Comparison of ENCODE assay signal across 13 mouse cellular contexts in genomic region chr3:69177168-69177797, GRCm38 (mm10). TPM values are rescaled to one million over a fixed set of nuclear protein-coding genes. Genes with fewer than 3 reads are reported as not detected.
DNase-seq lines count a peak whose midpoint lies in the region; ATAC-seq and TF ChIP-seq lines count a peak whose summit lies in the region.
"Had no signal": no experiment of that assay in that cellular context is flagged by ENCODE, and none has a peak within 500 bp of the region (broad histone marks: within the 10 kb centered on the region; RNA-seq: fewer than 3 reads in every experiment).

No protein-coding gene starts in this region.

- ATAC-seq in midbrain, embryonic 14.5 days (ENCODE audit: low FRiP score, low TSS enrichment), result no peak; the same call in 1 of the 2 replicates
- no peak; the same call in 1 of the 2 replicates for ATAC-seq in midbrain, embryonic 15.5 days (replicated peaks)
- peak; percentile 36; the same call in 1 of the 2 replicates for ATAC-seq in midbrain, postnatal 0 days (ENCODE audit: low FRiP score)
- no peak for ATAC-seq in megakaryocyte-erythroid progenitor cell, adult 5-6 weeks (replicated peaks; ENCODE audit: low FRiP score, low TSS enrichment, poor library complexity, severe bottlenecking)
- no peak for ATAC-seq in frontal cortex, adult (ENCODE audit: low TSS enrichment)
- ATAC-seq: intestine, embryonic 15.5 days had no signal

- TF ChIP-seq CTCF in midbrain, postnatal 0 days (IDR thresholded peaks at IDR 0.05), result no peak

- peaks cover 9% of the 10 kb centered on the region for H3K4me1 ChIP-seq in midbrain, embryonic 14.5 days (ENCODE audit: control insufficient read depth, insufficient read depth, low read length)
- peaks cover 8% of the 10 kb centered on the region for H3K4me1 ChIP-seq in midbrain, embryonic 15.5 days
- no peaks in the 10 kb centered on the region for H3K4me1 ChIP-seq in midbrain, postnatal 0 days (ENCODE audit: insufficient read depth, low read length)
- H3K4me1 ChIP-seq: embryonic facial prominence, embryonic 13.5 days; intestine, embryonic 15.5 days; liver, embryonic 15.5 days had no signal

- no peak overlapping the region for H3K4me2 ChIP-seq in midbrain, embryonic 14.5 days (ENCODE audit: low read length)
- H3K4me2 ChIP-seq in midbrain, embryonic 15.5 days, result no peak overlapping the region
- H3K4me2 ChIP-seq in midbrain, postnatal 0 days (ENCODE audit: low read depth, low read length, poor library complexity, severe bottlenecking), result no peak overlapping the region
- H3K4me2 ChIP-seq: embryonic facial prominence, embryonic 13.5 days; intestine, embryonic 15.5 days; liver, embryonic 15.5 days had no signal

- no peak overlapping the region for H3K4me3 ChIP-seq in midbrain, embryonic 14.5 days (replicated peaks; ENCODE audit: low read depth, low read length)
- H3K4me3 ChIP-seq in midbrain, embryonic 15.5 days, result no peak overlapping the region
- no peak overlapping the region for H3K4me3 ChIP-seq in midbrain, postnatal 0 days (ENCODE audit: low read depth, low read length)
- H3K4me3 ChIP-seq: embryonic facial prominence, embryonic 13.5 days; heart, adult 2 months; intestine, embryonic 15.5 days; liver, embryonic 15.5 days had no signal

- H3K36me3 ChIP-seq in midbrain, embryonic 14.5 days (ENCODE audit: control insufficient read depth, insufficient read depth, low read length), result no peaks in the 10 kb centered on the region
- no peaks in the 10 kb centered on the region for H3K36me3 ChIP-seq in midbrain, embryonic 15.5 days (replicated peaks)
- no peaks in the 10 kb centered on the region for H3K36me3 ChIP-seq in midbrain, postnatal 0 days (ENCODE audit: insufficient read depth, low read length)
- H3K36me3 ChIP-seq: embryonic facial prominence, embryonic 13.5 days; intestine, embryonic 15.5 days; liver, embryonic 15.5 days had no signal

- no peak overlapping the region for H3K27ac ChIP-seq in midbrain, embryonic 14.5 days (replicated peaks; ENCODE audit: low read depth, low read length)
- H3K27ac ChIP-seq in midbrain, embryonic 15.5 days, result no peak overlapping the region
- no peak overlapping the region for H3K27ac ChIP-seq in midbrain, postnatal 0 days (ENCODE audit: low read depth, low read length)
- H3K27ac ChIP-seq: embryonic facial prominence, embryonic 13.5 days; heart, adult 2 months; intestine, embryonic 15.5 days; liver, embryonic 15.5 days had no signal

- WGBS in midbrain, embryonic 14.5 days, result 80% methylated on average over 15 of the region's 15 CpGs
- WGBS in midbrain, embryonic 15.5 days, result 80% methylated on average over 15 of the region's 15 CpGs
- 79% methylated on average over 15 of the region's 15 CpGs for WGBS in midbrain, postnatal 0 days

- peak; percentile 6 for DNase-seq in adrenal gland, adult 8-10 months
- no peak for DNase-seq in adrenal gland, postnatal 25 days
- peak; percentile 12 for DNase-seq in midbrain, embryonic 14.5 days
- DNase-seq in midbrain, postnatal 0 days (ENCODE audit: low spot score), result no peak
- DNase-seq in left cerebral cortex, adult 9 months (ENCODE audit: low spot score in 2 of 2), result no peak

- no peak overlapping the region for H3K9ac ChIP-seq in midbrain, embryonic 14.5 days (replicated peaks; ENCODE audit: low read length)
- H3K9ac ChIP-seq in midbrain, embryonic 15.5 days, result no peak overlapping the region
- H3K9ac ChIP-seq in midbrain, postnatal 0 days (replicated peaks; ENCODE audit: low read length, poor library complexity, severe bottlenecking), result no peak overlapping the region
- H3K9ac ChIP-seq: embryonic facial prominence, embryonic 13.5 days; intestine, embryonic 15.5 days; liver, embryonic 15.5 days had no signal

- no peaks in the 10 kb centered on the region for H3K27me3 ChIP-seq in midbrain, embryonic 14.5 days (ENCODE audit: control insufficient read depth, insufficient read depth, low read length)
- no peaks in the 10 kb centered on the region for H3K27me3 ChIP-seq in midbrain, embryonic 15.5 days (replicated peaks)
- H3K27me3 ChIP-seq in midbrain, postnatal 0 days (ENCODE audit: insufficient read depth, low read length), result no peaks in the 10 kb centered on the region
- H3K27me3 ChIP-seq: embryonic facial prominence, embryonic 13.5 days; intestine, embryonic 15.5 days; liver, embryonic 15.5 days had no signal

- no peaks in the 10 kb centered on the region for H3K9me3 ChIP-seq in midbrain, embryonic 14.5 days (ENCODE audit: control insufficient read depth, low read length)
- no peaks in the 10 kb centered on the region for H3K9me3 ChIP-seq in midbrain, embryonic 15.5 days
- no peaks in the 10 kb centered on the region for H3K9me3 ChIP-seq in midbrain, postnatal 0 days (ENCODE audit: low read length)
- H3K9me3 ChIP-seq: embryonic facial prominence, embryonic 13.5 days; intestine, embryonic 15.5 days; liver, embryonic 15.5 days had no signal

RNA-seq across cellular contexts. Expression of gene Arl14, which starts 44.9 kb away (rescaled TPM):
- not detected for total RNA-seq in adrenal gland, adult 8-10 months (2022)
- not detected in 2 replicates for total RNA-seq in adrenal gland, postnatal 25 days (2021)
- polyA plus RNA-seq in midbrain, embryonic 14.5 days (2014; fragmentation: Nextera tagmentation; extraction: Ambion mirVana), result not detected in 2 replicates
- polyA plus RNA-seq in midbrain, embryonic 15.5 days (2015; fragmentation: Nextera tagmentation; extraction: Ambion mirVana), result not detected in 2 replicates
- total RNA-seq in midbrain, postnatal 0 days (2014; rRNA removed), result not detected in 2 replicates
- not detected in 2 replicates for polyA plus RNA-seq in midbrain, postnatal 0 days (2015; fragmentation: Nextera tagmentation; extraction: Ambion mirVana)
- total RNA-seq in megakaryocyte-erythroid progenitor cell, adult 5-6 weeks (2014; fragmentation: Nextera tagmentation), result not detected in 2 replicates
- not detected in 2 replicates for total RNA-seq in megakaryocyte-erythroid progenitor cell, adult 5-6 weeks (2017)
- total RNA-seq: heart, adult 2 months; layer of hippocampus, postnatal 25 days had no signal
- polyA plus RNA-seq: embryonic facial prominence, embryonic 13.5 days; heart, adult 2 months; liver, embryonic 15.5 days had no signal

RNA-seq across cellular contexts. Expression of gene Kpna4, which starts 50.4 kb away (rescaled TPM):
- total RNA-seq in adrenal gland, adult 8-10 months (2022), result 10 to 100 TPM; 53.4 to 79.9 (median 67.1) TPM
- 63.0 and 63.5 TPM in 2 replicates for total RNA-seq in adrenal gland, postnatal 25 days (2021)
- polyA plus RNA-seq in midbrain, embryonic 14.5 days (2014; fragmentation: Nextera tagmentation; extraction: Ambion mirVana), result 33.2 and 45.5 TPM in 2 replicates
- polyA plus RNA-seq in midbrain, embryonic 15.5 days (2015; fragmentation: Nextera tagmentation; extraction: Ambion mirVana), result 33.0 and 34.9 TPM in 2 replicates
- 67.0 and 75.2 TPM in 2 replicates for total RNA-seq in midbrain, postnatal 0 days (2014; rRNA removed)
- 22.0 and 27.3 TPM in 2 replicates for polyA plus RNA-seq in midbrain, postnatal 0 days (2015; fragmentation: Nextera tagmentation; extraction: Ambion mirVana)
- 42.1 and 50.2 TPM in 2 replicates for total RNA-seq in megakaryocyte-erythroid progenitor cell, adult 5-6 weeks (2014; fragmentation: Nextera tagmentation)
- total RNA-seq in megakaryocyte-erythroid progenitor cell, adult 5-6 weeks (2017), result 52.4 and 66.5 TPM in 2 replicates

Comparison
In these comparisons a context has a peak if more than half of its experiments do, and no peak if none do; other contexts are left out.
1. DNase-seq: peak in adrenal gland, adult 8-10 months (single experiment) and midbrain, embryonic 14.5 days (single experiment); none in adrenal gland, postnatal 25 days (single experiment), midbrain, postnatal 0 days (single experiment) and left cerebral cortex, adult 9 months (0 of 2).